Mouse (Mus musculus): ENCODE results near the gene Lamc2.

Gene Lamc2

GRCm38 (mm10) chr1:153174801-153175200 is 11.4 kb downstream of the Lamc2 start:
- peak; percentile 80 for DNase-seq

GRCm38 (mm10) chr1:153173276-153173675 is 13.0 kb downstream of the Lamc2 start:
- DNase-seq: no peak

- DNase-seq: no peak
Observed at GRCm38 (mm10) chr1:153172291-153172731, 13.9 kb downstream of the Lamc2 start.

- no peak for DNase-seq
Observed at GRCm38 (mm10) chr1:153171011-153171410, 15.2 kb downstream of the Lamc2 start.

GRCm38 (mm10) chr1:153168293-153168692 is 18.0 kb downstream of the Lamc2 start:
- DNase-seq: no peak

- DNase-seq: no peak
Observed at GRCm38 (mm10) chr1:153163831-153164230, 22.4 kb downstream of the Lamc2 start.

- DNase-seq: no peak
Observed at GRCm38 (mm10) chr1:153159137-153159536, 27.1 kb downstream of the Lamc2 start.

GRCm38 (mm10) chr1:153157021-153157623 is 29.1 kb downstream of the Lamc2 start:
- no peak for DNase-seq

GRCm38 (mm10) chr1:153155364-153155763 is 30.9 kb downstream of the Lamc2 start:
- DNase-seq: no peak

- DNase-seq: no peak
Observed at GRCm38 (mm10) chr1:153153619-153154137, 32.6 kb downstream of the Lamc2 start.

GRCm38 (mm10) chr1:153152594-153152993 is 33.7 kb downstream of the Lamc2 start:
- no peak for DNase-seq

- DNase-seq: no peak
Observed at GRCm38 (mm10) chr1:153145791-153146190, 40.5 kb downstream of the Lamc2 start.

- no peak for DNase-seq
Observed at GRCm38 (mm10) chr1:153144021-153144420, 42.2 kb downstream of the Lamc2 start.

GRCm38 (mm10) chr1:153140747-153141228 is 45.5 kb downstream of the Lamc2 start:
- DNase-seq: no peak

GRCm38 (mm10) chr1:153140265-153140664 is 46.0 kb downstream of the Lamc2 start:
- no peak for DNase-seq

- DNase-seq: no peak
Observed at GRCm38 (mm10) chr1:153139635-153140034, 46.6 kb downstream of the Lamc2 start.

- DNase-seq: peak; percentile 51
Observed at GRCm38 (mm10) chr1:153138486-153138885, 47.8 kb downstream of the Lamc2 start.

- no peak for DNase-seq
Observed at GRCm38 (mm10) chr1:153136647-153137046, 49.6 kb downstream of the Lamc2 start.

- no peak for DNase-seq
Observed at GRCm38 (mm10) chr1:153133865-153134781, 52.1 kb downstream of the Lamc2 start.

GRCm38 (mm10) chr1:153129992-153130713 is 56.1 kb downstream of the Lamc2 start:
- DNase-seq: no peak

GRCm38 (mm10) chr1:153128780-153129179 is 57.5 kb downstream of the Lamc2 start:
- DNase-seq: no peak

- DNase-seq: no peak
Observed at GRCm38 (mm10) chr1:153127622-153128021, 58.6 kb downstream of the Lamc2 start.

All from cerebellum, adult 9-11 months (tissue).